Mouse (Mus musculus) limb, embryonic 15.5 days (tissue): ENCODE results near the gene Cct4. TPM values are rescaled to one million over a fixed set of nuclear protein-coding genes. Genes with fewer than 3 reads are reported as not detected.

ENCODE experiments used
- ATAC-seq: fragments of 200-750 bp; cut with Nextera tagmentation; 2 replicates; pipeline ENCODE4 v1.8.0; 2017; ENCODE audit warnings: low read depth, moderate TSS enrichment; ENCODE audit not compliant: insufficient number of reproducible peaks, low FRiP score, low TSS enrichment
- H3K27ac ChIP-seq: fragments of 300-500 bp; sonication (generic); 2 replicates; pipeline ENCODE4 v1.5.1; 2015; ENCODE audit warnings: moderate library complexity, mild to moderate bottlenecking, inconsistent platforms
- H3K27me3 ChIP-seq: fragments of 300-500 bp; sonication (generic); 2 replicates; pipeline ENCODE4 v1.6.1; 2015; ENCODE audit warnings: inconsistent platforms
- H3K36me3 ChIP-seq: fragments of 300-500 bp; sonication (generic); 2 replicates; pipeline ENCODE4 v1.6.1; 2015; ENCODE audit warnings: inconsistent platforms
- H3K4me1 ChIP-seq: fragments of 300-500 bp; sonication (generic); 2 replicates; pipeline ENCODE4 v1.6.1; 2015; ENCODE audit warnings: inconsistent platforms
- H3K4me2 ChIP-seq: fragments of 300-500 bp; sonication (generic); 2 replicates; pipeline ENCODE4 v1.6.1; 2015; ENCODE audit warnings: mild to moderate bottlenecking, inconsistent platforms
- H3K4me3 ChIP-seq: fragments of 300-500 bp; sonication (generic); 2 replicates; pipeline ENCODE4 v1.5.1; 2015; ENCODE audit warnings: mild to moderate bottlenecking, inconsistent platforms
- H3K9ac ChIP-seq: fragments of 300-500 bp; sonication (generic); 2 replicates; pipeline ENCODE4 v1.6.1; 2015; ENCODE audit warnings: inconsistent platforms
- H3K9me3 ChIP-seq: fragments of 300-500 bp; sonication (generic); 2 replicates; pipeline ENCODE4 v1.6.1; 2016; ENCODE audit warnings: inconsistent platforms
- WGBS: fragments of 180-500 bp; shearing (Covaris S2); methylation state at CpG from one replicate; pipeline ENCODE4 v1.1.7; 2015; 5-methylcytosine and 5-hydroxymethylcytosine counted together
- polyA plus RNA-seq: library from polyadenylated mRNA; unstranded; fragments of >200 nt; fragmentation: Nextera tagmentation; extraction: Ambion mirVana; gene quantifications from 2 replicates; pipeline ENCODE4 v1.2.1, GENCODE M21; 2015

Gene Cct4
- polyA plus RNA-seq, 1 experiment from 2014 or later, result 234 TPM

- Histone ChIP-seq H3K4me2 (no peak overlapping the region), H3K9ac (no peak overlapping the region), H3K27me3 (no peaks in the 10 kb centered on the region), H3K9me3 (no peaks in the 10 kb centered on the region), H3K4me1 (peaks cover 9% of the 10 kb centered on the region), H3K27ac (no peak overlapping the region), H3K4me3 (no peak overlapping the region), H3K36me3 (no peaks in the 10 kb centered on the region)
- WGBS, result 54% methylated on average over 4 of the region's 4 CpGs
- no peak for ATAC-seq
These were observed 62.0 kb downstream of the Cct4 start for GRCm38 (mm10) chr11:23052353-23052752.

Other genes with a start within 250 kb of the Cct4 start
- 9.8 and 11.6 TPM in 2 replicates for gene B3gnt2, start 129.6 kb upstream of the Cct4 start, polyA plus RNA-seq
- 3.3 TPM in 2 replicates for gene Zrsr1, start 18.5 kb upstream of the Cct4 start, polyA plus RNA-seq
- 9.8 and 12.5 TPM in 2 replicates for gene Gm28048, start 8.4 kb upstream of the Cct4 start, polyA plus RNA-seq
- gene Commd1, start 8.1 kb upstream of the Cct4 start, polyA plus RNA-seq, result 322 and 348 TPM in 2 replicates
- gene Fam161a, start 17.0 kb downstream of the Cct4 start, polyA plus RNA-seq, result 3.3 and 4.1 TPM in 2 replicates